Mouse (Mus musculus): ENCODE measurements around the gene Cldn14.

GRCm38 (mm10) chr16:93979316-93979715 lies 29.3 kb downstream of the Cldn14 start:
- TF ChIP-seq CTCF (IDR thresholded peaks at IDR 0.05; ENCODE audit: extremely low read depth, insufficient read depth, low read length) (no peak), POLR2A (IDR thresholded peaks at IDR 0.05; ENCODE audit: extremely low read depth, insufficient read depth, low read length) (no peak)

All from cortical plate, adult 2 months (tissue).